23 mouse cellular contexts compared by ENCODE assay signal in genomic region chr6:101219004-101219403, GRCm38 (mm10).
DNase-seq lines count a peak whose midpoint lies in the region; ATAC-seq lines count a peak whose summit lies in the region.
"Had no signal": no experiment of that assay in that cellular context is flagged by ENCODE, and none has a peak within 500 bp of the region (broad histone marks: within the 10 kb centered on the region; RNA-seq: fewer than 3 reads in every experiment).

No protein-coding gene starts in this region.

- intact Hi-C loops in left cerebral cortex, postnatal 10 days (cut with DNase I) = no loop called here

- no peak overlapping the region for H3K9ac ChIP-seq in liver, embryonic 15.5 days
- H3K9ac ChIP-seq: forebrain, embryonic 15.5 days; heart, embryonic 15.5 days; hindbrain, embryonic 14.5 days had no signal

- peak; percentile 34; the same call in 1 of the 2 replicates for ATAC-seq in liver, embryonic 15.5 days (ENCODE audit: insufficient read depth)
- ATAC-seq in hematopoietic stem cell, adult 5-6 weeks (replicated peaks in 1 of 2; ENCODE audit: insufficient read depth in 1 of 2, low FRiP score in 2 of 2, low TSS enrichment in 1 of 2, low read depth in 1 of 2, poor library complexity in 2 of 2, severe bottlenecking in 2 of 2) = peak; percentile 37 to 61; a peak in 2 of 4 replicates
- ATAC-seq: activated CD4-positive, CD25-positive, alpha-beta regulatory T cell, adult 4 months; forebrain, embryonic 15.5 days; Patski had no signal

- WGBS in liver, embryonic 15.5 days (ENCODE audit: insufficient replicate concordance) = 51% methylated on average over 3 of the region's 3 CpGs
- WGBS in limb, embryonic 10.5 days = 93% methylated on average over 3 of the region's 3 CpGs

- no peak overlapping the region for H3K27ac ChIP-seq in liver, embryonic 15.5 days (replicated peaks)
- H3K27ac ChIP-seq in limb, embryonic 10.5 days = no peak overlapping the region
- H3K27ac ChIP-seq: embryonic facial prominence, embryonic 10.5 days; forebrain, embryonic 10.5 days; forebrain, embryonic 15.5 days; heart, adult 2 months; heart, embryonic 15.5 days; hindbrain, embryonic 10.5 days; hindbrain, embryonic 14.5 days had no signal

- no peaks in the 10 kb centered on the region for H3K36me3 ChIP-seq in liver, embryonic 15.5 days (replicated peaks)
- no peaks in the 10 kb centered on the region for H3K36me3 ChIP-seq in limb, embryonic 10.5 days
- H3K36me3 ChIP-seq: embryonic facial prominence, embryonic 10.5 days; forebrain, embryonic 10.5 days; forebrain, embryonic 15.5 days; heart, embryonic 15.5 days; hindbrain, embryonic 10.5 days had no signal

- no peaks in the 10 kb centered on the region for H3K9me3 ChIP-seq in liver, embryonic 15.5 days (replicated peaks)
- H3K9me3 ChIP-seq in limb, embryonic 10.5 days (replicated peaks) = no peaks in the 10 kb centered on the region
- H3K9me3 ChIP-seq: embryonic facial prominence, embryonic 10.5 days; forebrain, embryonic 10.5 days; forebrain, embryonic 15.5 days; heart, embryonic 15.5 days; hindbrain, embryonic 10.5 days had no signal

- no peaks in the 10 kb centered on the region for H3K27me3 ChIP-seq in liver, embryonic 15.5 days
- H3K27me3 ChIP-seq in limb, embryonic 10.5 days (ENCODE audit: low read depth, poor library complexity, severe bottlenecking) = no peaks in the 10 kb centered on the region
- H3K27me3 ChIP-seq: forebrain, embryonic 15.5 days; heart, embryonic 15.5 days; Patski had no signal

- no peak overlapping the region for H3K4me2 ChIP-seq in liver, embryonic 15.5 days
- H3K4me2 ChIP-seq: forebrain, embryonic 15.5 days; heart, embryonic 11.5 days; heart, embryonic 15.5 days; hindbrain, embryonic 14.5 days had no signal

- no peak overlapping the region for H3K4me3 ChIP-seq in liver, embryonic 15.5 days (replicated peaks)
- no peak overlapping the region for H3K4me3 ChIP-seq in limb, embryonic 10.5 days
- H3K4me3 ChIP-seq: embryonic facial prominence, embryonic 10.5 days; forebrain, embryonic 10.5 days; forebrain, embryonic 15.5 days; heart, adult 2 months; heart, embryonic 15.5 days; hindbrain, embryonic 10.5 days had no signal

- DNase-seq in liver (no peak), adipocyte (ENCODE audit: low spot score) (peak; percentile 21)
- DNase-seq in left cerebral cortex, postnatal 10 days (ENCODE audit: extremely low spot score in 1 of 2, low spot score in 2 of 2) = no peak
- no peak for DNase-seq in spleen, adult 18-20 months
- DNase-seq in limb, embryonic 10.5 days (ENCODE audit: low spot score) = no peak
- DNase-seq: adrenal gland, adult 2 months; adrenal gland, postnatal 25 days; cerebellum, adult 2 months; cerebellum, postnatal 10 days; gastrocnemius, postnatal 36 days; heart, adult 2 months; heart, postnatal 14 days had no signal

- no peaks in the 10 kb centered on the region for H3K4me1 ChIP-seq in liver, embryonic 15.5 days (replicated peaks)
- H3K4me1 ChIP-seq in limb, embryonic 10.5 days = peaks cover 20% of the 10 kb centered on the region
- H3K4me1 ChIP-seq: embryonic facial prominence, embryonic 10.5 days had no signal
